Mouse (Mus musculus): ENCODE data around the gene Kcnq5. TPM values are rescaled to one million over a fixed set of nuclear protein-coding genes. Genes with fewer than 3 reads are reported as not detected.
"Not testable (repeated sequence)": the region's sequence is repeated elsewhere in the genome, so short reads cannot be mapped to it uniquely, and the experiment has no call there.

The Kcnq5 gene
- polyA plus RNA-seq, 1 experiment from 2014 or later, result 0.71 TPM

- Histone ChIP-seq H3K4me3 (replicated peaks; ENCODE audit: low read depth, low read length) (no peak overlapping the region), H3K4me2 (ENCODE audit: low read length) (no peak overlapping the region), H3K9ac (ENCODE audit: low read depth, low read length) (no peak overlapping the region), H3K27me3 (ENCODE audit: insufficient read depth, low read length) (no peaks in the 10 kb centered on the region), H3K4me1 (replicated peaks; ENCODE audit: insufficient read depth, low read length) (no peaks in the 10 kb centered on the region), H3K36me3 (ENCODE audit: insufficient read depth, low read length) (no peaks in the 10 kb centered on the region), H3K9me3 (replicated peaks; ENCODE audit: low read length) (no peaks in the 10 kb centered on the region), H3K27ac (no peak overlapping the region)
- WGBS, result 61% methylated on average over 4 of the region's 4 CpGs
- no peak for TF ChIP-seq CTCF (IDR thresholded peaks at IDR 0.05; ENCODE audit: low read depth)
- DNase-seq (ENCODE audit: low spot score) (no peak), ATAC-seq (replicated peaks; ENCODE audit: low FRiP score, low read depth) (no peak)
Measured at GRCm38 (mm10) chr1:21600606-21601005, 361.1 kb downstream of the Kcnq5 start.

GRCm38 (mm10) chr1:21593872-21594271, 367.9 kb downstream of the Kcnq5 start:
- Histone ChIP-seq H3K27me3 (ENCODE audit: insufficient read depth, low read length) (no peaks in the 10 kb centered on the region), H3K4me1 (replicated peaks; ENCODE audit: insufficient read depth, low read length) (no peaks in the 10 kb centered on the region), H3K4me3 (replicated peaks; ENCODE audit: low read depth, low read length) (no peak overlapping the region), H3K9me3 (replicated peaks; ENCODE audit: low read length) (no peaks in the 10 kb centered on the region), H3K27ac (no peak overlapping the region), H3K36me3 (ENCODE audit: insufficient read depth, low read length) (no peaks in the 10 kb centered on the region), H3K9ac (ENCODE audit: low read depth, low read length) (no peak overlapping the region), H3K4me2 (ENCODE audit: low read length) (no peak overlapping the region)
- TF ChIP-seq CTCF (IDR thresholded peaks at IDR 0.05; ENCODE audit: low read depth), result no peak
- no peak for DNase-seq (ENCODE audit: low spot score)
- 67% methylated on average over 4 of the region's 4 CpGs for whole genome bisulfite sequencing
- ATAC-seq (replicated peaks; ENCODE audit: low FRiP score, low read depth), result no peak

- not testable (repeated sequence) for H3K9ac ChIP-seq (ENCODE audit: low read depth, low read length); H3K4me3 ChIP-seq (replicated peaks; ENCODE audit: low read depth, low read length); H3K36me3 ChIP-seq (ENCODE audit: insufficient read depth, low read length); DNase-seq (ENCODE audit: low spot score); H3K27me3 ChIP-seq (ENCODE audit: insufficient read depth, low read length); H3K9me3 ChIP-seq (replicated peaks; ENCODE audit: low read length); H3K4me1 ChIP-seq (replicated peaks; ENCODE audit: insufficient read depth, low read length); H3K4me2 ChIP-seq (ENCODE audit: low read length); ATAC-seq (replicated peaks; ENCODE audit: low FRiP score, low read depth); H3K27ac ChIP-seq
- WGBS, result 82% methylated on average over 2 of the region's 2 CpGs
Measured at GRCm38 (mm10) chr1:21567397-21567796, 394.3 kb downstream of the Kcnq5 start.

GRCm38 (mm10) chr1:21554630-21555029, 407.1 kb downstream of the Kcnq5 start:
- no peaks in the 10 kb centered on the region for H3K4me1 ChIP-seq (replicated peaks; ENCODE audit: insufficient read depth, low read length)
- H3K9me3 ChIP-seq (replicated peaks; ENCODE audit: low read length), result no peaks in the 10 kb centered on the region
- no peak overlapping the region for H3K4me3 ChIP-seq (replicated peaks; ENCODE audit: low read depth, low read length)
- H3K27ac ChIP-seq, result no peak overlapping the region
- no peaks in the 10 kb centered on the region for H3K27me3 ChIP-seq (ENCODE audit: insufficient read depth, low read length)
- no peak overlapping the region for H3K4me2 ChIP-seq (ENCODE audit: low read length)
- no peak overlapping the region for H3K9ac ChIP-seq (ENCODE audit: low read depth, low read length)
- WGBS, result 81% methylated on average over 6 of the region's 6 CpGs
- no peak for DNase-seq (ENCODE audit: low spot score)
- no peaks in the 10 kb centered on the region for H3K36me3 ChIP-seq (ENCODE audit: insufficient read depth, low read length)
- ATAC-seq (replicated peaks; ENCODE audit: low FRiP score, low read depth), result no peak
- no peak for TF ChIP-seq CTCF (IDR thresholded peaks at IDR 0.05; ENCODE audit: low read depth)

GRCm38 (mm10) chr1:21552715-21553114, 409.0 kb downstream of the Kcnq5 start:
- Histone ChIP-seq H3K4me1 (replicated peaks; ENCODE audit: insufficient read depth, low read length) (no peaks in the 10 kb centered on the region), H3K27me3 (ENCODE audit: insufficient read depth, low read length) (no peaks in the 10 kb centered on the region), H3K36me3 (ENCODE audit: insufficient read depth, low read length) (no peaks in the 10 kb centered on the region), H3K4me2 (ENCODE audit: low read length) (no peak overlapping the region), H3K27ac (no peak overlapping the region), H3K9me3 (replicated peaks; ENCODE audit: low read length) (no peaks in the 10 kb centered on the region), H3K4me3 (replicated peaks; ENCODE audit: low read depth, low read length) (no peak overlapping the region), H3K9ac (ENCODE audit: low read depth, low read length) (no peak overlapping the region)
- no peak for TF ChIP-seq CTCF (IDR thresholded peaks at IDR 0.05; ENCODE audit: low read depth)
- DNase-seq (ENCODE audit: low spot score) (no peak), ATAC-seq (replicated peaks; ENCODE audit: low FRiP score, low read depth) (no peak)
- WGBS, result 95% methylated on average over 2 of the region's 2 CpGs

- Histone ChIP-seq H3K4me1 (replicated peaks; ENCODE audit: insufficient read depth, low read length) (no peaks in the 10 kb centered on the region), H3K9ac (ENCODE audit: low read depth, low read length) (no peak overlapping the region), H3K27ac (no peak overlapping the region), H3K4me2 (ENCODE audit: low read length) (no peak overlapping the region), H3K4me3 (replicated peaks; ENCODE audit: low read depth, low read length) (no peak overlapping the region), H3K9me3 (replicated peaks; ENCODE audit: low read length) (no peaks in the 10 kb centered on the region), H3K27me3 (ENCODE audit: insufficient read depth, low read length) (no peaks in the 10 kb centered on the region), H3K36me3 (ENCODE audit: insufficient read depth, low read length) (no peaks in the 10 kb centered on the region)
- ATAC-seq (replicated peaks; ENCODE audit: low FRiP score, low read depth), result 0 out of 2 replicates have a peak, but pooled peaks have one; percentile 33
- DNase-seq (ENCODE audit: low spot score), result peak; percentile 60
- TF ChIP-seq CTCF (IDR thresholded peaks at IDR 0.05; ENCODE audit: low read depth), result no peak
Measured at GRCm38 (mm10) chr1:21543909-21544308, 417.8 kb downstream of the Kcnq5 start.

GRCm38 (mm10) chr1:21539486-21539885, 422.3 kb downstream of the Kcnq5 start:
- no peaks in the 10 kb centered on the region for H3K36me3 ChIP-seq (ENCODE audit: insufficient read depth, low read length)
- H3K4me2 ChIP-seq (ENCODE audit: low read length), result no peak overlapping the region
- no peak overlapping the region for H3K4me3 ChIP-seq (replicated peaks; ENCODE audit: low read depth, low read length)
- ATAC-seq (replicated peaks; ENCODE audit: low FRiP score, low read depth) (no peak), DNase-seq (ENCODE audit: low spot score) (no peak)
- no peak for TF ChIP-seq CTCF (IDR thresholded peaks at IDR 0.05; ENCODE audit: low read depth)
- no peaks in the 10 kb centered on the region for H3K4me1 ChIP-seq (replicated peaks; ENCODE audit: insufficient read depth, low read length)
- H3K27me3 ChIP-seq (ENCODE audit: insufficient read depth, low read length), result no peaks in the 10 kb centered on the region
- no peaks in the 10 kb centered on the region for H3K9me3 ChIP-seq (replicated peaks; ENCODE audit: low read length)
- H3K27ac ChIP-seq, result no peak overlapping the region
- 65% methylated on average over 2 of the region's 2 CpGs for WGBS
- H3K9ac ChIP-seq (ENCODE audit: low read depth, low read length), result no peak overlapping the region
